Mouse (Mus musculus): ENCODE measurements around the gene Ssh1. TPM values are rescaled to one million over a fixed set of nuclear protein-coding genes. Genes with fewer than 3 reads are reported as not detected.

Gene Ssh1
- polyA plus RNA-seq, 1 experiment from 2014 or later: 17.2 TPM

GRCm38 (mm10) chr5:113959039-113959438 is 34.7 kb downstream of the Ssh1 start:
- H3K27ac ChIP-seq: no peak overlapping the region
- H3K9me3 ChIP-seq: no peaks in the 10 kb centered on the region
- no peak overlapping the region for H3K4me3 ChIP-seq (replicated peaks)
- no peaks in the 10 kb centered on the region for H3K27me3 ChIP-seq
- 0 out of 2 replicates have a peak, but pooled peaks cover 6% of the 10 kb centered on the region for H3K4me1 ChIP-seq (replicated peaks)
- WGBS: 13% methylated on average over 6 of the region's 6 CpGs
- no peak overlapping the region for H3K4me2 ChIP-seq (replicated peaks)
- ATAC-seq: no peak
- H3K36me3 ChIP-seq: peaks cover 41% of the 10 kb centered on the region
- no peak overlapping the region for H3K9ac ChIP-seq (replicated peaks)

- ATAC-seq: peak; percentile 70; the same call in 1 of the 2 replicates
- no peak overlapping the region for H3K4me2 ChIP-seq (replicated peaks)
- H3K9me3 ChIP-seq: no peaks in the 10 kb centered on the region
- WGBS: 3% methylated on average over 4 of the region's 4 CpGs
- peaks cover 51% of the 10 kb centered on the region for H3K36me3 ChIP-seq
- no peak overlapping the region for H3K4me3 ChIP-seq (replicated peaks)
- H3K4me1 ChIP-seq (replicated peaks): 0 out of 2 replicates have a peak, but pooled peaks cover 6% of the 10 kb centered on the region
- no peak overlapping the region for H3K9ac ChIP-seq (replicated peaks)
- H3K27me3 ChIP-seq: no peaks in the 10 kb centered on the region
- no peak overlapping the region for H3K27ac ChIP-seq
Observed at GRCm38 (mm10) chr5:113956510-113956909, 37.2 kb downstream of the Ssh1 start.

GRCm38 (mm10) chr5:113955691-113956090 is 38.0 kb downstream of the Ssh1 start:
- Histone ChIP-seq H3K4me2 (replicated peaks) (no peak overlapping the region), H3K4me1 (replicated peaks) (0 out of 2 replicates have a peak, but pooled peaks cover 6% of the 10 kb centered on the region), H3K9me3 (no peaks in the 10 kb centered on the region), H3K4me3 (replicated peaks) (no peak overlapping the region), H3K9ac (replicated peaks) (no peak overlapping the region), H3K27ac (no peak overlapping the region), H3K27me3 (no peaks in the 10 kb centered on the region), H3K36me3 (peaks cover 51% of the 10 kb centered on the region)
- WGBS: 93% methylated on average over 8 of the region's 8 CpGs
- no peak for ATAC-seq

GRCm38 (mm10) chr5:113955281-113955680 is 38.4 kb downstream of the Ssh1 start:
- Histone ChIP-seq H3K9me3 (no peaks in the 10 kb centered on the region), H3K27ac (no peak overlapping the region), H3K9ac (replicated peaks) (no peak overlapping the region), H3K27me3 (no peaks in the 10 kb centered on the region), H3K4me1 (replicated peaks) (0 out of 2 replicates have a peak, but pooled peaks cover 6% of the 10 kb centered on the region), H3K36me3 (peaks cover 51% of the 10 kb centered on the region), H3K4me3 (replicated peaks) (no peak overlapping the region), H3K4me2 (replicated peaks) (no peak overlapping the region)
- no peak for ATAC-seq
- 93% methylated on average over 5 of the region's 5 CpGs for WGBS

GRCm38 (mm10) chr5:113954421-113954820 is 39.3 kb downstream of the Ssh1 start:
- WGBS: 9% methylated on average over 7 of the region's 7 CpGs
- ATAC-seq: peak; percentile 64; the same call in 1 of the 2 replicates
- H3K36me3 ChIP-seq: peaks cover 59% of the 10 kb centered on the region
- 0 out of 2 replicates have a peak, but pooled peaks cover 6% of the 10 kb centered on the region for H3K4me1 ChIP-seq (replicated peaks)
- H3K27me3 ChIP-seq: no peaks in the 10 kb centered on the region
- H3K4me3 ChIP-seq (replicated peaks): no peak overlapping the region
- H3K9me3 ChIP-seq: no peaks in the 10 kb centered on the region
- H3K27ac ChIP-seq: 0 out of 2 replicates have a peak overlapping the region, but pooled peaks have one; percentile 4
- no peak overlapping the region for H3K4me2 ChIP-seq (replicated peaks)
- no peak overlapping the region for H3K9ac ChIP-seq (replicated peaks)

- peaks cover 65% of the 10 kb centered on the region for H3K36me3 ChIP-seq
- no peak overlapping the region for H3K4me3 ChIP-seq (replicated peaks)
Observed at GRCm38 (mm10) chr5:113952519-113952918, 41.2 kb downstream of the Ssh1 start.

GRCm38 (mm10) chr5:113951693-113952071 is 42.0 kb downstream of the Ssh1 start:
- Histone ChIP-seq H3K4me2 (replicated peaks) (no peak overlapping the region), H3K4me3 (replicated peaks) (no peak overlapping the region), H3K27ac (no peak overlapping the region), H3K4me1 (replicated peaks) (no peaks in the 10 kb centered on the region), H3K9me3 (no peaks in the 10 kb centered on the region), H3K36me3 (peaks cover 71% of the 10 kb centered on the region), H3K9ac (replicated peaks) (no peak overlapping the region), H3K27me3 (no peaks in the 10 kb centered on the region)
- 92% methylated on average over 11 of the region's 11 CpGs for WGBS
- ATAC-seq: no peak

More at GRCm38 (mm10) chr5:113952519-113952918, 41.2 kb downstream of the Ssh1 start:
- H3K4me2 ChIP-seq (replicated peaks): no peak overlapping the region
- H3K9me3 ChIP-seq: no peaks in the 10 kb centered on the region
- H3K4me1 ChIP-seq (replicated peaks): no peaks in the 10 kb centered on the region
- ATAC-seq: no peak
- H3K9ac ChIP-seq (replicated peaks): no peak overlapping the region
- 94% methylated on average over 10 of the region's 10 CpGs for WGBS
- no peaks in the 10 kb centered on the region for H3K27me3 ChIP-seq
- H3K27ac ChIP-seq: no peak overlapping the region

GRCm38 (mm10) chr5:113950786-113951692 is 42.7 kb downstream of the Ssh1 start:
- Histone ChIP-seq H3K36me3 (peaks cover 77% of the 10 kb centered on the region), H3K27ac (no peak overlapping the region), H3K4me2 (replicated peaks) (no peak overlapping the region), H3K9ac (replicated peaks) (no peak overlapping the region), H3K27me3 (no peaks in the 10 kb centered on the region), H3K9me3 (no peaks in the 10 kb centered on the region), H3K4me3 (replicated peaks) (no peak overlapping the region), H3K4me1 (replicated peaks) (no peaks in the 10 kb centered on the region)
- no peak for ATAC-seq
- 80% methylated on average over 19 of the region's 19 CpGs for WGBS

- H3K4me2 ChIP-seq (replicated peaks): no peak overlapping the region
- no peaks in the 10 kb centered on the region for H3K4me1 ChIP-seq (replicated peaks)
- no peaks in the 10 kb centered on the region for H3K27me3 ChIP-seq
- no peak overlapping the region for H3K4me3 ChIP-seq (replicated peaks)
- ATAC-seq: no peak
- WGBS: 88% methylated on average over 17 of the region's 17 CpGs
- H3K36me3 ChIP-seq: peaks cover 80% of the 10 kb centered on the region
- H3K9me3 ChIP-seq: no peaks in the 10 kb centered on the region
- peak overlapping the region; percentile 30; the same call in 1 of the 2 replicates for H3K27ac ChIP-seq
- no peak overlapping the region for H3K9ac ChIP-seq (replicated peaks)
Observed at GRCm38 (mm10) chr5:113950133-113950532, 43.6 kb downstream of the Ssh1 start.

- no peak for ATAC-seq
- Histone ChIP-seq H3K36me3 (peaks cover 97% of the 10 kb centered on the region), H3K4me1 (replicated peaks) (peaks cover 4% of the 10 kb centered on the region; the same call in 1 of the 2 replicates), H3K4me3 (replicated peaks) (no peak overlapping the region), H3K9me3 (no peaks in the 10 kb centered on the region), H3K27me3 (no peaks in the 10 kb centered on the region), H3K27ac (no peak overlapping the region), H3K4me2 (replicated peaks) (no peak overlapping the region), H3K9ac (replicated peaks) (no peak overlapping the region)
- WGBS: 69% methylated on average over 2 of the region's 2 CpGs
Observed at GRCm38 (mm10) chr5:113947280-113947679, 46.4 kb downstream of the Ssh1 start.

GRCm38 (mm10) chr5:113945126-113945525 is 48.6 kb downstream of the Ssh1 start:
- no peak for ATAC-seq
- H3K4me1 ChIP-seq (replicated peaks): peaks cover 4% of the 10 kb centered on the region; the same call in 1 of the 2 replicates
- H3K27me3 ChIP-seq: no peaks in the 10 kb centered on the region
- peaks cover 97% of the 10 kb centered on the region for H3K36me3 ChIP-seq
- WGBS: 93% methylated on average over 6 of the region's 6 CpGs
- no peak overlapping the region for H3K9ac ChIP-seq (replicated peaks)
- H3K4me3 ChIP-seq (replicated peaks): no peak overlapping the region
- no peak overlapping the region for H3K27ac ChIP-seq
- no peak overlapping the region for H3K4me2 ChIP-seq (replicated peaks)
- no peaks in the 10 kb centered on the region for H3K9me3 ChIP-seq

GRCm38 (mm10) chr5:113943328-113943727 is 50.4 kb downstream of the Ssh1 start:
- peaks cover 86% of the 10 kb centered on the region for H3K36me3 ChIP-seq
- 63% methylated on average over 12 of the region's 12 CpGs for WGBS
- ATAC-seq: peak; percentile 34; the same call in 1 of the 2 replicates
- H3K4me3 ChIP-seq (replicated peaks): no peak overlapping the region
- H3K4me1 ChIP-seq (replicated peaks): peaks cover 4% of the 10 kb centered on the region
- H3K9ac ChIP-seq (replicated peaks): no peak overlapping the region
- H3K27ac ChIP-seq: peak overlapping the region; percentile 8; the same call in 1 of the 2 replicates
- no peak overlapping the region for H3K4me2 ChIP-seq (replicated peaks)
- no peaks in the 10 kb centered on the region for H3K9me3 ChIP-seq
- no peaks in the 10 kb centered on the region for H3K27me3 ChIP-seq

All from midbrain, embryonic 13.5 days (tissue).